25 mouse cellular contexts compared by ENCODE assay signal in the genomic region with DNA sequence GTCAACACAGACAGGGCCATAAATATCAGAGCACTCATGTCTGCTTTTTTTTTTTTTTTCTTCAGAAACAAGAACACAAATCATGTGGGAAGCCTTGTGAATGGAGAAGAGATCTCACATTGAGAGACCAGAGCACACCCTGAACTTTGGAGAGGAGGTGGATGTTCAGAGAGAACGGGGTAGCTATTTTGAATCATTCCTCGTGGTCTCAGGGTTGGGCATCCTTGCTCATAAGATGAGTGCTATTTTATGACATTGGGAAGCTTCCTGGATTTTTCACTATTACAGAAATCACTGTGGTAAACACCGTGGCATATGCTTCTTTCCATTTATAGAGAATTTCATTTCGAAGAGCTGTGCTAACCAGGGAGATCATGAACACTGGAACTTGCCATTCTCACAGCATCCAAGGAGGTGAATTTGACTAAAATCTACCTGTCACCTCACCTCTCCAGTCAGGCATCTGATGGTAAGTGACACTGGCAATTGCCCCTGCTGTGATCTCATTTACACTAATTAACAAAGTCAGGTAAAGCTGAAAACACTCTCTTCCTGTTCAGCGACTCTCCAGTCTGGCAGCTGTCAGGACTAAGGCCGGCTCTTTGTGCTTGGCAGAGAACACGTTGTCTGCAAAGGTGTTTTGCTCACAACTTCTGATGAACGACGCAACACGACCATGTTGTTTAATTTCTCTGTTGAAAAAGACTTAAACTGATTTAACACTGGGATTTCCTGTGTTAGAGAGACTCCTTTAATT. TPM values are rescaled to one million over a fixed set of nuclear protein-coding genes. Genes with fewer than 3 reads are reported as not detected.
DNase-seq lines count a peak whose midpoint lies in the region; ATAC-seq and TF ChIP-seq lines count a peak whose summit lies in the region.
"Had no signal": no experiment of that assay in that cellular context is flagged by ENCODE, and none has a peak within 500 bp of the region (broad histone marks: within the 10 kb centered on the region; RNA-seq: fewer than 3 reads in every experiment).

No protein-coding gene starts in this region.

- H3K4me1 ChIP-seq in forebrain, embryonic 14.5 days (ENCODE audit: control insufficient read depth, insufficient read depth, low read length): no peaks in the 10 kb centered on the region
- 0 out of 2 replicates have a peak, but pooled peaks cover 2% of the 10 kb centered on the region for H3K4me1 ChIP-seq in forebrain, embryonic 15.5 days
- H3K4me1 ChIP-seq: embryonic facial prominence, embryonic 15.5 days; forebrain, embryonic 10.5 days; hindbrain, embryonic 12.5 days; intestine, embryonic 15.5 days had no signal

- no peak overlapping the region for H3K9ac ChIP-seq in forebrain, embryonic 14.5 days (ENCODE audit: low read length)
- H3K9ac ChIP-seq in forebrain, embryonic 15.5 days (replicated peaks): no peak overlapping the region
- H3K9ac ChIP-seq: embryonic facial prominence, embryonic 15.5 days; hindbrain, embryonic 12.5 days; intestine, embryonic 15.5 days had no signal

- TF ChIP-seq CTCF in brain, embryonic 14.5 days (IDR thresholded peaks at IDR 0.05; ENCODE audit: borderline replicate concordance, extremely low read depth, insufficient read depth, insufficient read length): no peak

- 64% methylated on average over 10 of the region's 10 CpGs for WGBS in forebrain, embryonic 14.5 days
- whole genome bisulfite sequencing in forebrain, embryonic 15.5 days: 58% methylated on average over 10 of the region's 10 CpGs

- no peak overlapping the region for H3K4me3 ChIP-seq in forebrain, embryonic 14.5 days (ENCODE audit: low read depth, low read length)
- H3K4me3 ChIP-seq in forebrain, embryonic 15.5 days: no peak overlapping the region
- H3K4me3 ChIP-seq: embryonic facial prominence, embryonic 15.5 days; erythroblast, embryonic 14.5 days; forebrain, embryonic 10.5 days; gastrocnemius, adult 2 months; hindbrain, embryonic 12.5 days; intestine, embryonic 15.5 days had no signal

- no peak for TF ChIP-seq POLR2A in brain, embryonic 14.5 days (IDR thresholded peaks at IDR 0.05; ENCODE audit: borderline replicate concordance, extremely low read depth, insufficient read depth, insufficient read length, poor library complexity, severe bottlenecking)

- ATAC-seq in forebrain, embryonic 14.5 days: no peak
- no peak for ATAC-seq in forebrain, embryonic 15.5 days (replicated peaks)
- ATAC-seq: activated CD4-positive, CD25-positive, alpha-beta regulatory T cell, adult 4 months; forebrain, embryonic 16.5 days; intestine, embryonic 15.5 days; Patski had no signal

- intact Hi-C loops in left cerebral cortex, postnatal 25 days (cut with DNase I): no loop called here

- no peak overlapping the region for H3K27ac ChIP-seq in forebrain, embryonic 14.5 days (ENCODE audit: low read depth, low read length)
- H3K27ac ChIP-seq in forebrain, embryonic 15.5 days (replicated peaks): no peak overlapping the region
- H3K27ac ChIP-seq: embryonic facial prominence, embryonic 15.5 days; forebrain, embryonic 10.5 days; gastrocnemius, adult 2 months; hindbrain, embryonic 12.5 days; intestine, embryonic 15.5 days had no signal

- DNase-seq in forebrain, embryonic 14.5 days (ENCODE audit: low spot score): peak; percentile 8
- peak; percentile 16 to 37 for DNase-seq in left cerebral cortex, postnatal 25 days (ENCODE audit: low spot score in 2 of 2)
- no peak for DNase-seq in left cerebral cortex, adult 18-20 months (ENCODE audit: low spot score in 2 of 2)
- peak; percentile 14 for DNase-seq in brain, embryonic 14.5 days (ENCODE audit: low read depth)
- DNase-seq in telencephalon, adult 2 months (ENCODE audit: low read depth, low spot score): peak; percentile 32
- no peak for DNase-seq in kidney, postnatal 25 days
- DNase-seq: adrenal gland, postnatal 25 days; cerebellum, adult 11-12 months; cerebellum, adult 9-11 months; embryo, embryonic 11 days; gastrocnemius, adult 2 months; gastrocnemius, postnatal 25 days; heart, postnatal 10 days; heart, postnatal 4 days had no signal

- no peaks in the 10 kb centered on the region for H3K9me3 ChIP-seq in forebrain, embryonic 14.5 days (replicated peaks; ENCODE audit: control insufficient read depth, low read length)
- H3K9me3 ChIP-seq in forebrain, embryonic 15.5 days: no peaks in the 10 kb centered on the region
- H3K9me3 ChIP-seq: embryonic facial prominence, embryonic 15.5 days; forebrain, embryonic 10.5 days; hindbrain, embryonic 12.5 days; intestine, embryonic 15.5 days had no signal

- no peak overlapping the region for H3K4me2 ChIP-seq in forebrain, embryonic 14.5 days (ENCODE audit: low read length)
- no peak overlapping the region for H3K4me2 ChIP-seq in forebrain, embryonic 15.5 days (replicated peaks)
- H3K4me2 ChIP-seq: embryonic facial prominence, embryonic 15.5 days; hindbrain, embryonic 12.5 days; intestine, embryonic 15.5 days had no signal

- H3K36me3 ChIP-seq in forebrain, embryonic 14.5 days (ENCODE audit: control insufficient read depth, insufficient read depth, low read length): no peaks in the 10 kb centered on the region
- H3K36me3 ChIP-seq in forebrain, embryonic 15.5 days: no peaks in the 10 kb centered on the region
- H3K36me3 ChIP-seq: embryonic facial prominence, embryonic 15.5 days; forebrain, embryonic 10.5 days; hindbrain, embryonic 12.5 days; intestine, embryonic 15.5 days had no signal

- H3K27me3 ChIP-seq in forebrain, embryonic 14.5 days (replicated peaks; ENCODE audit: control insufficient read depth, insufficient read depth, low read length): no peaks in the 10 kb centered on the region
- no peaks in the 10 kb centered on the region for H3K27me3 ChIP-seq in forebrain, embryonic 15.5 days
- H3K27me3 ChIP-seq: embryonic facial prominence, embryonic 15.5 days; hindbrain, embryonic 12.5 days; intestine, embryonic 15.5 days had no signal

RNA-seq across cellular contexts. Expression of a gene that starts 28.2 kb away (rescaled TPM):
- 10.7 and 12.7 TPM in 2 replicates for polyA plus RNA-seq in forebrain, embryonic 14.5 days (2014; fragmentation: Nextera tagmentation; extraction: Ambion mirVana)
- polyA plus RNA-seq in forebrain, embryonic 15.5 days (2015; fragmentation: Nextera tagmentation; extraction: Ambion mirVana): 10.4 and 11.9 TPM in 2 replicates
- total RNA-seq in left cerebral cortex, postnatal 25 days (2021): 10 to 100 TPM; 11.1 to 11.7 TPM
- 10 to 100 TPM; 11.6 to 11.9 TPM for total RNA-seq in left cerebral cortex, adult 18-20 months (2021)
- polyA plus RNA-seq in brain, embryonic 14.5 days (2012; rRNA removed): 7.4 and 10.7 TPM in 2 replicates

RNA-seq across cellular contexts. Expression of a gene that starts 28.2 kb away (rescaled TPM):
- 18.9 and 19.2 TPM in 2 replicates for polyA plus RNA-seq in forebrain, embryonic 14.5 days (2014; fragmentation: Nextera tagmentation; extraction: Ambion mirVana)
- polyA plus RNA-seq in forebrain, embryonic 15.5 days (2015; fragmentation: Nextera tagmentation; extraction: Ambion mirVana): 15.7 and 16.7 TPM in 2 replicates
- total RNA-seq in left cerebral cortex, postnatal 25 days (2021): 10 to 100 TPM; 31.5 to 32.3 TPM
- 10 to 100 TPM; 25.7 to 27.0 TPM for total RNA-seq in left cerebral cortex, adult 18-20 months (2021)
- 10.0 and 11.5 TPM in 2 replicates for polyA plus RNA-seq in brain, embryonic 14.5 days (2012; rRNA removed)

RNA-seq across cellular contexts. Expression of a gene that starts 57.0 kb away (rescaled TPM):
- polyA plus RNA-seq in forebrain, embryonic 14.5 days (2014; fragmentation: Nextera tagmentation; extraction: Ambion mirVana): 0.09 and 0.22 TPM in 2 replicates
- polyA plus RNA-seq in forebrain, embryonic 15.5 days (2015; fragmentation: Nextera tagmentation; extraction: Ambion mirVana): 0.06 and 0.23 TPM in 2 replicates
- total RNA-seq in left cerebral cortex, postnatal 25 days (2021): 1 to 10 TPM; 2.4 to 3.1 TPM
- 1 to 10 TPM; 2.8 to 3.7 TPM for total RNA-seq in left cerebral cortex, adult 18-20 months (2021)
- polyA plus RNA-seq in brain, embryonic 14.5 days (2012; rRNA removed): 0.35 and 0.64 TPM in 2 replicates
- total RNA-seq: common myeloid progenitor, adult 5-6 weeks had no signal
- polyA plus RNA-seq: embryonic facial prominence, embryonic 11.5 days; embryonic facial prominence, embryonic 15.5 days; erythroblast, embryonic 14.5 days had no signal

Comparison
In these comparisons a context has a peak if more than half of its experiments do, and no peak if none do; other contexts are left out.
1. DNase-seq: peak in forebrain, embryonic 14.5 days (single experiment), left cerebral cortex, postnatal 25 days (2 of 2), brain, embryonic 14.5 days (single experiment) and telencephalon, adult 2 months (single experiment); none in left cerebral cortex, adult 18-20 months (0 of 2) and kidney, postnatal 25 days (0 of 2).